ENCODE assay signal across 26 mouse cellular contexts in the genomic region with DNA sequence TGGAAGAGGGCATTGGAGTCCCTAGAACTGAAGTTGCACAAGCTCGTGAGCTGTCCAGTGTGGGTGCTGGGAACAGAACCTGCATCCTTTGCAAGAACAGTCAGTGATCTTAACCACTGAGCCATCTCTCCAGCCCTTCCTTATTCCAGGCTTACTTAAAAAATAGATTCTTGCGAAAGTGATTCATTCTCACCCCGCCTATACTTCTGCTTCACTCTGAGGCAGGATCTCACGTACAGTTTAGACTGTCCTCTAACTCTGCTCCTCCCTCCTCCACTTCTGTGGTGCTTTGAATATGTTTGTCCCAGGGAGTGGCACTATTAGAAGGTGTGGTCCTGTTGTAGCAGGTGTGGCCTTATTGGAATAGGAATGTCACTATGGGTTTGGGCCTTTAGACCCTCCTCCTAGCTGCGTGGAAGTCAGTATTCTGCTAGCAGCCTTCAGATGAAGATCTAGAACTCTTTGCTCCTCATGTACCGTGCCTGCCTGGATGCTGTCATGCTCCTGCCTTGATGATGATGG.
DNase-seq lines count a peak whose midpoint lies in the region; ATAC-seq lines count a peak whose summit lies in the region.
"Had no signal": no experiment of that assay in that cellular context is flagged by ENCODE, and none has a peak within 500 bp of the region (broad histone marks: within the 10 kb centered on the region; RNA-seq: fewer than 3 reads in every experiment).

No protein-coding gene starts in this region.

- DNase-seq in frontal cortex, postnatal 14 days (ENCODE audit: low spot score in 2 of 2): no peak
- DNase-seq in ZHBTc4 (ENCODE audit: low read depth, low spot score): peak; percentile 72
- no peak for DNase-seq in thymus, adult 18-20 months
- DNase-seq in adrenal gland, postnatal 4 days (ENCODE audit: low spot score in 2 of 2): no peak
- DNase-seq in heart, adult 18-20 months: no peak
- DNase-seq: adrenal gland, adult 2 months; adrenal gland, postnatal 25 days; B cell, adult 2 months; cerebellum, adult 11 months; cerebellum, adult 9-10 months; cerebellum, postnatal 25 days; gastrocnemius, adult 2 months; gastrocnemius, postnatal 36 days; heart, adult 11 months; heart, postnatal 10 days; heart, postnatal 4 days had no signal

- WGBS in liver, embryonic 15.5 days (ENCODE audit: insufficient replicate concordance): 61% methylated on average over 6 of the region's 6 CpGs

- H3K4me2 ChIP-seq in liver, embryonic 15.5 days: no peak overlapping the region
- H3K4me2 ChIP-seq: embryonic facial prominence, embryonic 12.5 days; forebrain, embryonic 12.5 days; hindbrain, embryonic 12.5 days had no signal

- H3K4me3 ChIP-seq in liver, embryonic 15.5 days (replicated peaks): no peak overlapping the region
- H3K4me3 ChIP-seq: embryonic facial prominence, embryonic 12.5 days; forebrain, embryonic 12.5 days; gastrocnemius, adult 2 months; heart, embryonic 10.5 days; hindbrain, embryonic 12.5 days had no signal

- peak overlapping the region; percentile 24; the same call in 1 of the 2 replicates for H3K27ac ChIP-seq in liver, embryonic 15.5 days (replicated peaks)
- H3K27ac ChIP-seq: embryonic facial prominence, embryonic 12.5 days; forebrain, embryonic 12.5 days; gastrocnemius, adult 2 months; heart, embryonic 10.5 days; hindbrain, embryonic 12.5 days had no signal

- no peaks in the 10 kb centered on the region for H3K9me3 ChIP-seq in liver, embryonic 15.5 days (replicated peaks)
- H3K9me3 ChIP-seq: embryonic facial prominence, embryonic 12.5 days; forebrain, embryonic 12.5 days; heart, embryonic 10.5 days; hindbrain, embryonic 12.5 days had no signal

- peak; percentile 90 for ATAC-seq in frontal cortex, adult (ENCODE audit: low TSS enrichment)
- ATAC-seq in liver, embryonic 15.5 days (ENCODE audit: insufficient read depth): peak; percentile 22; the same call in 1 of the 2 replicates
- ATAC-seq: CD4-positive, CD25-positive, alpha-beta regulatory T cell, adult 4 months; forebrain, embryonic 16.5 days; hindbrain, embryonic 16.5 days; inflammation-experienced regulatory T-cells, adult 6 months had no signal

- no peaks in the 10 kb centered on the region for H3K4me1 ChIP-seq in liver, embryonic 15.5 days (replicated peaks)
- H3K4me1 ChIP-seq: embryonic facial prominence, embryonic 12.5 days; forebrain, embryonic 12.5 days; heart, embryonic 10.5 days; hindbrain, embryonic 12.5 days had no signal

- H3K36me3 ChIP-seq in liver, embryonic 15.5 days (replicated peaks): no peaks in the 10 kb centered on the region
- H3K36me3 ChIP-seq: embryonic facial prominence, embryonic 12.5 days; forebrain, embryonic 12.5 days; heart, embryonic 10.5 days; hindbrain, embryonic 12.5 days had no signal

- no peak overlapping the region for H3K9ac ChIP-seq in liver, embryonic 15.5 days
- H3K9ac ChIP-seq: embryonic facial prominence, embryonic 12.5 days; forebrain, embryonic 12.5 days; hindbrain, embryonic 12.5 days had no signal

- no peaks in the 10 kb centered on the region for H3K27me3 ChIP-seq in liver, embryonic 15.5 days
- H3K27me3 ChIP-seq: embryonic facial prominence, embryonic 12.5 days; forebrain, embryonic 12.5 days; hindbrain, embryonic 12.5 days had no signal
